Mouse (Mus musculus) cerebellum, adult 18-20 months (tissue): Measurements from ENCODE around the gene Pih1h3b.

ENCODE experiments used
- DNase-seq, 2 experiments: peaks; one replicate each; pipeline ENCODE4 v3.0.0; 2021

Pih1h3b gene

DNA sequence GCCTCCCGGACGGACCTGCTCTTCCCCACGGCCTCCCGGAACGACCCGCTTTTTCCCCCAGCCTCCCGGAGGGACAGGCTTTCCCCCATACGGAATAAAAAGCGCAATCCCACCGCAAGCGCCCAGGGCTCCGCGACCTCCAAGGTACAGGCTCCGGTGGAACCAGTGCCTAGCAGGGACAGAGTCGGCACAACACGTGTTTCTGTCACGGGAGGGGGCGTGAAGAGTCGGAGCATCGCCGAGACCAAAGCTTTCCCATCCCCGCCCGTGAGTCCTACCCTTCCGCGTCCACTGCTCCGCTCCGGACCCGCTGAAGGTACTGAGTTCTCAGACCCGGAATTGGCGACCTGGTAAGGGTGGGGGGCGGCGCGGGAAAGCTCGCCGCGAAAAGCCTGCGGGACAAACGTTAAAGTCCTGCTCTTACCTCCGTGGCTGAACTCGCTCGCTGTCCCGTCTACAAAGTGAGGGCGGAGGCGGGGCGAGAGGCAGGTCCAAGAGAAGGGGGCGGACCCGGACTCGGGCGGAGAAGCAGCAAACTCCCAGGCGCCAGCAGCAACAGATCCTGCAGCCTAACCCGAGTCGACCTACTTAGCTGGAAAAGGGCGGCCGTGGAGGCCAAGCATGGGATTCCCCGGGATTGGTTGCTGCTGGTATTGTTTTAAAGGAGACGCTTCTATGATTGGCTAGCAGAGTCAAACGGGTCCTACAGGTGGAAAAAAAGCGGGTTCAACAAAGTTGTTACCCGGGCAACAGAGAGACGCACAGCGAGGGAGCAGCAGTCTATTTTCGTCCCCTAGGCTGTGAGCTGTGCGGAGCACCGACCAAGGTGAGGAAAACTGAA lies at the start of gene Pih1h3b, which contains the start of gene Nup62cl:
Pih1h3b (plus strand) TSS at position 745 of the 841 bp plus-strand sequence.
Nup62cl (minus strand) TSS at position 578 of the 841 bp plus-strand sequence.
- peak; percentile 11 for DNase-seq

DNA sequence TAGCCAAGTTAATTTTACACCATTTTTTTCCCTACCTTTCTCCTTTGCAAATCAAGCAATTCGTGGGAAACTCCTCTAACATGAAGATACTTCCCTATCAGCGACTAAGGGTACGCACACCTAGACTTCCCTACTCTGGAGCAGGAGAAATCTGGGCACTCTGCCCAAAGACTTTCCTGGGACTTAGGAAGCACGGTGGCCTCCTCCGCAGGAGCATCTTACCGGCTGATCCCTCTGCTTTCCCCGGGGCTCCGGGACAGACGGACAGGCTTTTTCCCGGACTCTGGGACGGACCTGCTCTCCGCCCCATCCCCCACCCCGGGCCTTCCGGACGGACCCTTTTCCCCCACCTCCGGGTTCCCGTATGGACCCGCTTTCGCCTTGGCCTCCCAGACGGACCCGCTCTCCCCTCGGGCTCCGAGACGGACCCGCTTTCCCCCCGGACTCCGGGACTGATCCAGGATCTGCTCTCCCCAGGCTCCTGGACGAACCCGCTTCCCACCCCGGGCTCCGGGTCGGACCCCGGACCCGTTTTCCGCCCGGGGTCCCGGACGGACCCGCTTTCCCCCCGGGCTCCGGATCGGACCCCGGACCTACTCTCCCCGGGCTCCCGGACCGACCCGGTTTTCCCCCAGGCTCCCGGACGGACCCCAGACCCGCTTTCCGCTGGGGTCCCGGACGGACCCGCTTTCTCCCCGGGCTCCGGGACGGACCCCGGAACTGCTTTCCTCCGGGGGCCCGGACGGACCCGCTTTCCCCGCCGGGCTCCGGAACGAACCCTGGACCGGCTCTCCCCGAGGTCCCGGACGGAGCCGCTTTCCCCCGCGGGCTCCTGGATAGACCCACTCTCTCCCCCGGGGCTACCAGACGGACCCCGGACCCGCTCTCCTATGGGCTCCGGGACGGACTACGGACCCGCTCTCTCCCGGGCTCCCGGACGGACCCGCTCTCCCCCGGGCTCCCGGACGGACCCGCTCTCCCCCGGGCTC lies 1.5 kb upstream of the Pih1h3b start:
- DNase-seq: peak in 1 of 2 experiments; percentile 2

DNA sequence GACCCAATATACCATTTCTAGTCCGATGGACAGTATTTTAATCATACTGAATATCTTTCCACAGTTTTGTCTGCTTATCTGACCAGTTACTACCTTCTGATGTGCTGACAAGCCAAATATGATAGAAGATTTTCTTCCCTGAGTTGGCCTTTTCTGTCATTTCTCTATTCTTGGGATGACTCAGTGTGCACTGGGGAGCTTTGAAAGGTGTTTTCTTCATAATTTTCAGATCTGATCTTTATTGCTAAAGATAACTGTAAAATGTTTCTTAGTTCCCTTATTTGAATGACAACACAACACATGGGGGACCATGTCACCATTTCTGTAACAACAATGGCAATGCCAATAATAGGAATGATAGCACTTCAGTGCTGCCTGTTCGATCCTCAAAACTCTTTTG lies 19.9 kb downstream of the Pih1h3b start:
- DNase-seq: no peak

DNA sequence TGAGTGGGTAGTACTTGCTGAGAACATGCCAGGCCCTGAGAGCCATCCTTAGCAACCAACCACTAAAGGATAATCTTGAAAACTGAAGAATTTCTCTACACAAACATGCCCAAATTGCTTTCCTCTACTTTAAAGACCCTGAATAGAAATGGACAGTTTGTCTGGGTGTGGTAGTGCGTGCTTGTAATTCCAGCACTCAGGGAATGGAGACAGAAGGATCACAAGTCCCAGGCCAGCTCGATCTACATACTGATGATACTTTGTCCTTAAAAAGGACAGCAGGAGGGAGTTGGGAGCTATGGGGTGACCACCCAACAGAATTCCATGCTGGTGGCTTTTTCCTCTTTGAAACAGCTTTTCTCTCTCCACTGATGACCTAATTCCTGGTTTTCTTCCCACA lies 31.4 kb downstream of the Pih1h3b start:
- no peak for DNase-seq
